Mouse (Mus musculus) limb, embryonic 15.5 days (tissue): Measurements from ENCODE around the gene Dctpp1. TPM values are rescaled to one million over a fixed set of nuclear protein-coding genes. Genes with fewer than 3 reads are reported as not detected.
A peak's percentile ranks its signal among the peaks of the same experiment; 100 is the strongest.

Experiments used
- ATAC-seq: fragments of 200-750 bp; cut with Nextera tagmentation; 2 replicates; pipeline ENCODE4 v1.8.0; 2017; ENCODE audit warnings: low read depth, moderate TSS enrichment; ENCODE audit not compliant: insufficient number of reproducible peaks, low FRiP score, low TSS enrichment
- H3K27ac ChIP-seq: fragments of 300-500 bp; sonication (generic); 2 replicates; pipeline ENCODE4 v1.5.1; 2015; ENCODE audit warnings: moderate library complexity, mild to moderate bottlenecking, inconsistent platforms
- H3K27me3 ChIP-seq: fragments of 300-500 bp; sonication (generic); 2 replicates; pipeline ENCODE4 v1.6.1; 2015; ENCODE audit warnings: inconsistent platforms
- H3K36me3 ChIP-seq: fragments of 300-500 bp; sonication (generic); 2 replicates; pipeline ENCODE4 v1.6.1; 2015; ENCODE audit warnings: inconsistent platforms
- H3K4me1 ChIP-seq: fragments of 300-500 bp; sonication (generic); 2 replicates; pipeline ENCODE4 v1.6.1; 2015; ENCODE audit warnings: inconsistent platforms
- H3K4me2 ChIP-seq: fragments of 300-500 bp; sonication (generic); 2 replicates; pipeline ENCODE4 v1.6.1; 2015; ENCODE audit warnings: mild to moderate bottlenecking, inconsistent platforms
- H3K4me3 ChIP-seq: fragments of 300-500 bp; sonication (generic); 2 replicates; pipeline ENCODE4 v1.5.1; 2015; ENCODE audit warnings: mild to moderate bottlenecking, inconsistent platforms
- H3K9ac ChIP-seq: fragments of 300-500 bp; sonication (generic); 2 replicates; pipeline ENCODE4 v1.6.1; 2015; ENCODE audit warnings: inconsistent platforms
- H3K9me3 ChIP-seq: fragments of 300-500 bp; sonication (generic); 2 replicates; pipeline ENCODE4 v1.6.1; 2016; ENCODE audit warnings: inconsistent platforms
- WGBS: fragments of 180-500 bp; shearing (Covaris S2); methylation state at CpG from one replicate; pipeline ENCODE4 v1.1.7; 2015; 5-methylcytosine and 5-hydroxymethylcytosine counted together
- polyA plus RNA-seq: library from polyadenylated mRNA; unstranded; fragments of >200 nt; fragmentation: Nextera tagmentation; extraction: Ambion mirVana; gene quantifications from 2 replicates; pipeline ENCODE4 v1.2.1, GENCODE M21; 2015

The Dctpp1 gene
- polyA plus RNA-seq, 1 experiment from 2014 or later: 138 TPM

DNA sequence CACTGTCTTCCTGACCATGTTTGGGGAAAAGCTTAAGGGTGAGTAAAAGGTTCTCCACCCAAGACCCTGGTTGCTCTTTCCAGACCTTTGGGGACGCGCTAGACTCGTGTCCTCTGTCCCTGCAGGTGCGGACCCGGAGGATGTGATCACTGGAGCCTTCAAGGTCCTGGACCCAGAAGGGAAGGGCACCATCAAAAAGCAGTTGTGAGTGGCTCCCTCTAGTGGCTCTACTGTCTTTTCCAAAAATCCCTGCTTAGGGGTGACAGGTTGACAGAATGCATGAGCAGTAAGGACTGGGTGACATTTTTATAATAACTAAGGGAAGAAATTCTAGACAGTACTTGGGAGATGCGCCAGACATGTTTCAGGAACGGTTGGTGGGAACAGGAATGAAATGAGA lies 47.0 kb downstream of the Dctpp1 start:
- Histone ChIP-seq H3K9me3 (no peaks in the 10 kb centered on the region), H3K4me2 (no peak overlapping the region; the same call in 1 of the 2 replicates), H3K9ac (no peak overlapping the region), H3K27ac (0 out of 2 replicates have a peak overlapping the region, but pooled peaks have one; percentile 33), H3K36me3 (no peaks in the 10 kb centered on the region), H3K4me1 (peaks cover 26% of the 10 kb centered on the region), H3K27me3 (no peaks in the 10 kb centered on the region), H3K4me3 (peak overlapping the region; percentile 41)
- no peak for ATAC-seq
- 42% methylated on average over 7 of the region's 7 CpGs for WGBS

DNA sequence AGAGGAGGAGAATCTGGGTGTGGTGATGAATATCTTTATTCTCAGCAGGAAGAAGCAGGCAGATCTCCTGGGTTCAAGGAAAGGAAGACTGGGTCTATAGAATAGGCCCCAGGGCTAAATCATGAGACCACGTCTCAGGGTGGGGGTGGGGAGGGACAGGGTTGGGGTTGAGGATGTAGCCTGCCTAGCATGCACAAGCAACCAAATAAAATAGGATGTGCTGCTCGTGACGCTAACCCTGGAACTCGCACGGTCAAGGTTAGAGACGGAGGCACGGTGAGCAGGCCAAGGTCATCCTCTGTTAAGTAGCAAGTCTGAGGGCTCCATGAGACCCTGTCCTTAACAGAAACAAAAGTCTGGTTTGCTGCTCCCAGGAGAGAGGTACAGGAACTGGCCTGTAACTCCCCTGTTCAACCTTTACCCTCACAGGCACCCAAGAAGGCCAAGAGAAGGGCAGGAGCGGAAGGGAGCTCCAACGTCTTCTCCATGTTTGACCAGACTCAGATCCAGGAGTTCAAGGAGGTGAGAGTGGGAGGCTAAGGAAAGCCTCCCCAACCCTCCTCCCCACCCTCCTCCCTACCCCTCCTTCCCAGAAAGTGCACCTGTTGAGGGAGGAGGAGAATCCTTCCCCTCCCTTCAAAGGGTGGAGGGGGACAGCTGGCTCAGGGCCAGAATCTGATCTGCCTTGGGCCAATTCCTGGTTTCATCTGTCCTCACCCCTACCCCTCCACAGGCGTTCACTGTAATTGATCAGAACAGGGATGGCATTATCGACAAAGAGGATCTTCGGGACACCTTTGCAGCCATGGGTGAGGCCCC lies 47.9 kb downstream of the Dctpp1 start:
- Histone ChIP-seq H3K36me3 (no peaks in the 10 kb centered on the region), H3K9ac (no peak overlapping the region), H3K4me3 (peak overlapping the region; percentile 7), H3K4me2 (no peak overlapping the region), H3K4me1 (peaks cover 26% of the 10 kb centered on the region), H3K9me3 (no peaks in the 10 kb centered on the region), H3K27ac (no peak overlapping the region), H3K27me3 (no peaks in the 10 kb centered on the region)
- WGBS: 82% methylated on average over 12 of the region's 12 CpGs
- ATAC-seq: no peak

DNA sequence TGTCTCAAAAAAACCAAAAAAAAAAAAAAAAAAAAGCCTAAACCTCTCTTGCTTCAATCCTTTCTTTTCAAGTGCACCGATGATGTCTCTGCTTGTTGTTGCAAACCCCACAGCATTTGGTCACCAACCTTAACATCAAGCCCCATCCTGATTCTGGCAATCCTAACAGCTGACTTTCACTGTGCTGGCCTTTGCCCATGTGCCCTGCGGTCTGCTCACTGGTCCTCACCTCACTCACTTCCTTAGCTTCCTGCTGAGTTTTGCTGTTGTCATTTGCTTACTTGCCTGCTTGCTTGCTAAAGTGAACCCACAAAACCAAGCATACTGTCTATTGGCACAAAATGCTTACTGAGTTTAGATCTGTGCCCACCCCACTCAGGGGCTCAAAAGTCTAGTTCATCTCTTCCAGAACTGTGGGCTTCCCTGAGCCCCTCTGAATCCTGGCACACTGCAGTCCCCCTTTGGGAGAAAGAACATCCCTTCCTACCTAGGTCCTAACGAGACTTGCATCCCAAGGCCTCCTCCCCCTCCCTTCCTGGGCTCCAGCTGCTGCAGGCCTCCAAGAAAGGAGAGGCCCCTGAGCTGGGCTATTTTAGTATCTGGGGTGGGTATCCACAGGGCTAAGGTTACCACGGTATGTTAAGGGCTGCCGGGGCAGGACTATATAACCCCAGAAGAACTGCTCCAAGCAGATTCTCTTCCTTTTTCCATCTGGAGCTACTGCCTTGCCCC lies 49.3 kb downstream of the Dctpp1 start:
- no peak overlapping the region for H3K4me3 ChIP-seq
- H3K9me3 ChIP-seq: no peaks in the 10 kb centered on the region
- WGBS: 65% methylated on average over 5 of the region's 5 CpGs
- ATAC-seq: no peak
- no peaks in the 10 kb centered on the region for H3K27me3 ChIP-seq
- H3K9ac ChIP-seq: no peak overlapping the region
- H3K27ac ChIP-seq: no peak overlapping the region; the same call in 1 of the 2 replicates
- peaks cover 38% of the 10 kb centered on the region for H3K4me1 ChIP-seq
- H3K4me2 ChIP-seq: no peak overlapping the region
- no peaks in the 10 kb centered on the region; the same call in 1 of the 2 replicates for H3K36me3 ChIP-seq

DNA sequence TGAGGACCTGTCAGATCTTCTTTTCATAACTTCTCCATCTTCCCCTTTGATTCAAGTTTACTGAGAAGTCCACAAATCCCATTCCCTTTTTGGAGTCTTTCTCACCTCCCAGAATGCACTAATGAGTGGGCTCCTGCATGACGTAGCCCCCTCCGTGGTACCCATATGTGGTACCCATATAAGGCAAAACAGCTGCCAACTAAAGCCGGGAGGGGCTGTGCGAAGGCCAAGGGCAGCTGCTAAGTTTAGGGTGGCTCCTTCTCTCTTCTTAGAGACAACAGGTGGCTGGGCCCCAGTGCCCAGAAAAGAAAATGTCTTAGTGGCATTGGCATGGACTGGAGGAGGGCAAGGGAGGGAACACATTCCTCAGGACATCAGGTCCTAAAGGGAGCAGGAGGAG lies 50.2 kb downstream of the Dctpp1 start:
- Histone ChIP-seq H3K36me3 (no peaks in the 10 kb centered on the region; the same call in 1 of the 2 replicates), H3K4me3 (no peak overlapping the region), H3K27ac (no peak overlapping the region), H3K9me3 (no peaks in the 10 kb centered on the region), H3K4me2 (no peak overlapping the region), H3K27me3 (no peaks in the 10 kb centered on the region), H3K9ac (no peak overlapping the region), H3K4me1 (peaks cover 41% of the 10 kb centered on the region)
- no peak for ATAC-seq
- WGBS: 81% methylated on average over 4 of the region's 4 CpGs

DNA sequence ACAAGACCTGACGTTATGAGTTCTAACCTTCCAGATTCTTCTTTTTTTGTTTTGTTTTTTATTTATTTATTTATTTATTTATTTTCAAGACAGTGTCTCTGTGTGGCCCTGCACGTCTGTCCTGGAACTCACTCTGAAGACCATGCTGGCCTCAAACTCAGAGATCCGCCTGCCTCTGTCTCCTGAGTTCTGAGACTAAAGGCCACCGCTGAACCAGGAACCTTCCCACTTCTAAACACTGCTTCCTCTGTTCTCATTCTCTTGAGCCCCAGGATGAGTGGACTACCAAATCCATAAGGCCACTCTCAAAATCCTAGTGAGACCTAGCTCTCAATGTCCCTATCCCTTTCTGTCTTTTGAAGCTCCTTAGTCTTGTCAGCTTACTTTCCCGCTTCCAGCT lies 50.7 kb downstream of the Dctpp1 start:
- Histone ChIP-seq H3K9ac (no peak overlapping the region), H3K27me3 (no peaks in the 10 kb centered on the region), H3K27ac (peak overlapping the region; percentile 93; the same call in 1 of the 2 replicates), H3K36me3 (no peaks in the 10 kb centered on the region; the same call in 1 of the 2 replicates), H3K4me3 (peak overlapping the region; percentile 97; the same call in 1 of the 2 replicates), H3K9me3 (no peaks in the 10 kb centered on the region), H3K4me2 (peak overlapping the region; percentile 79; the same call in 1 of the 2 replicates), H3K4me1 (peaks cover 41% of the 10 kb centered on the region)
- WGBS: 82% methylated on average over 5 of the region's 5 CpGs
- no peak for ATAC-seq

DNA sequence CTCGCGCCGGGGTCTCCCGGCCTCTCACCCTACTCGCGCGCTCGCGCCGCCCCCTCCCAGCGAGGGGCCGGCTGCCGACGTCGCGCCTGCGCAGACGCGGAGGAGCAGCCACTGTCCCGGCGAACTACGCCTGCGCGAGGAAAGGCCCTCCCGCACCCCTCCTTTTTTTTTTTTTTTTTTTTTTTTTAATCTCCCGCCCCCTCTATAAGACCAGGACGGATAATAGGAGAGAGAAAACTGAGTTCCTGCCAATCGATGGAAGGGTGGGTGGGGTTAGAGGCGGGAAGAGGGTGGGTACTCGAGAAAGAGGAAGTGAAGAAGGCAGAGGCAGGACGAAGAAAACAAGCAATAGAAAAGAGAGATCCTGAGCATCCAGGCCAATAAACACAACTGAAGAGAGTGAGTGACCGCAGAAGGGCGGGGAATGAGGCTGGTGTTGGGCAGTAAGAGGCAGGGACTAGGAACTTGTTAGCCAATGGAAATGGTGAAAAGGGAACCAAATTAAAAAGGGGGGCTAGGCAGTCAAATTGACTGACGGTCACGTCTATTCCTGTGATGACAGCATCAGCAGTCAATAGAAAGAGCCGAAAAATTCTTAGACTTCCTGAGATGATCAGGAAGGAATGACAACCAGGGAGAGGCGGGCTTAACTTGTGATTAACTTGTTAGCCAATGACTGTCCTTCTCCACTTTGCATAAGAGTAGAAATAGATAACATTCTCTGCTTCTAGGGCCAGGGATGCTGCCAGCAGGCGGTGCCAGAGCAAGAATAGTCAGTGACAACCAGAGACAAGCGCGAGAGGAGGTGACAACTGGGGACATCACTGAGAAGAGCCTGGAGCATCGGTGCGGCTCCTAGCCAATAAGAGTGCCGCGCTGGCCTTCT lies 51.7 kb downstream of the Dctpp1 start, which contains the start of gene Mylpf:
TSS of gene Mylpf (plus strand) at position 338 of the 886 bp plus-strand sequence.
- 0% methylated on average over 42 of the region's 44 CpGs for WGBS
- peak within 1 kb of the TSS; percentile 93 for H3K27ac ChIP-seq
- H3K4me2 ChIP-seq: peak within 1 kb of the TSS; percentile 83
- H3K27me3 ChIP-seq: no peaks in the 10 kb centered on the region
- no peaks in the 10 kb centered on the region for H3K9me3 ChIP-seq
- H3K36me3 ChIP-seq: peaks cover 3% of the 10 kb centered on the region
- H3K4me1 ChIP-seq: peaks cover 31% of the 10 kb centered on the region
- peak within 1 kb of the TSS; percentile 97 for H3K4me3 ChIP-seq
- H3K9ac ChIP-seq: peak within 1 kb of the TSS; percentile 90
- peak; percentile 96 for ATAC-seq

DNA sequence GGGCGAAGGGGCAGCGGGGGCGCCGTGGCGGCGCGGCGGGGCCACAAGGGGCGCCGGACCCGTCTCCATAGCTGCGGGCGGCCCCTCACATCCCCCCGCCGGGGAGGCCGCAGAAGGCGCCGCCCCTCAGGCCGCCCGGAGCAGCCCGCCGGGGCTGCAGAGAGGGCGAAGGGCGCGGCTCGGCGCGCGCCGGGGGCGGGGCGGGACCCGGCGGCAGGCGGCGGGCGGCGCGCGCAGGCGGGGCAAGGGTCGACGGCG lies 52.3 kb downstream of the Dctpp1 start, which contains the start of gene Tbc1d10b:
TSS of gene Tbc1d10b (minus strand) at position 174 of the 258 bp plus-strand sequence.
- WGBS: under 1% methylated on average over 25 of the region's 44 CpGs
- H3K4me3 ChIP-seq: peak within 1 kb of the TSS; percentile 97
- H3K9ac ChIP-seq: peak within 1 kb of the TSS; percentile 90
- peak; percentile 15 for ATAC-seq
- peaks cover 27% of the 10 kb centered on the region for H3K4me1 ChIP-seq
- peak within 1 kb of the TSS; percentile 93 for H3K27ac ChIP-seq
- no peaks in the 10 kb centered on the region for H3K27me3 ChIP-seq
- peaks cover 8% of the 10 kb centered on the region for H3K36me3 ChIP-seq
- peak within 1 kb of the TSS; percentile 83 for H3K4me2 ChIP-seq
- H3K9me3 ChIP-seq: no peaks in the 10 kb centered on the region

DNA sequence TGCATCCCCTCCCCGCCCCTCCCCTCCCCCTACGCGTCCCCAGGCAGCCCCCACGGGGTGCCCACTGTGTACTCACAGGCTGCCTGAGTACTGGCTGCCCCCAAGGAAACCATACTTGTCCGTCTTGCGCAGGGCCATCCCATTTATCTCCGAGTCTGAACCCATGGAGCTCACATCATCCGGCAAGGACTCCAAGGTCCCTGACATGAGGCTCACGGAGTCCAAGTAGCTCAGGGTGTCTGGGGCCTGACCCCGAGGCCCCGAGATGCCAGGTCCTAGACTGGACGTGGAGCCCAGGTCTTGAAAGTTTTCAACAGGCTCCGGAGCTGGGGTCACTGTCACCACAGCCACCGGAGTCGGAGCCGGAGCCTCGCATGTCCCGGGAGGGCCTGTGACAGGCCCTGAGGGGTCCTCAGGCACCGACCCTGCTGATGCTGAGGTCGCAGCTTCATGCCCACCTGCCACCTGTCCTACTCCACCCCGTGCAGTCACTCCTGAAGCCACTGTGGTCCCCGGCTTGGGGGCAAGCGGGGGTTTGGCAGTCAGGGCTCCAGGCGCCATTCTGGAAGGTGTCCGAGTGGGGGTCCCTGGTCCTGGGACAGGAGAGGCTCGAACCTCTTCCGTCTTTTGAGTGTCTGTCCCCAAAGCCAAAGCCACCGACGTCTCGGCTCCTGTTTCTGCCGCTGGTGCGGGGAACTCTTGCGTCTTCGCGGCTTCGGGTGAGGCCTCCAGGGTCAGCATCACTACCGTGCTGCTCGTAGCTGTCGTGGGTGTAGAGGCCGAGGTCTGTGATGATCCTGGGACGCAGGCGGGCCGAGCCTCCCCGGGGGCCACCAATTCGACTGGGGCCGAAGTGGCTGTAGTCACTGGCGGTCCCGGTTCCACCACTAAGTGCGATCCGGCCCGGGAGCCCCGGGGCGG lies 52.9 kb downstream of the Dctpp1 start:
- Histone ChIP-seq H3K4me2 (peak overlapping the region; percentile 83), H3K4me3 (peak overlapping the region; percentile 97), H3K9me3 (no peaks in the 10 kb centered on the region), H3K27ac (peak overlapping the region; percentile 88), H3K4me1 (peaks cover 27% of the 10 kb centered on the region), H3K9ac (peak overlapping the region; percentile 90), H3K27me3 (no peaks in the 10 kb centered on the region), H3K36me3 (peaks cover 14% of the 10 kb centered on the region)
- WGBS: under 1% methylated on average over 53 of the region's 53 CpGs
- ATAC-seq: no peak
